Mouse (Mus musculus) hindbrain, postnatal 0 days (tissue): ENCODE results near the gene Lemd2. TPM values are rescaled to one million over a fixed set of nuclear protein-coding genes. Genes with fewer than 3 reads are reported as not detected.

Source experiments
- ATAC-seq: fragments of 200-750 bp; cut with Nextera tagmentation; 2 replicates; pipeline ENCODE4 v1.8.0; 2017; ENCODE audit warnings: mild to moderate bottlenecking, moderate TSS enrichment, moderate library complexity
- DNase-seq: peaks from one replicate; pipeline ENCODE4 v3.0.0-alpha.2; 2015; ENCODE audit warnings: low spot score
- H3K27ac ChIP-seq: fragments of 300-500 bp; sonication (generic); 2 replicates; pipeline ENCODE4 v1.5.1; 2014; ENCODE audit warnings: mild to moderate bottlenecking
- H3K27me3 ChIP-seq: fragments of 300-500 bp; sonication (generic); 2 replicates; pipeline ENCODE4 v1.6.1; 2014; ENCODE audit warnings: low read length, mixed read lengths; ENCODE audit not compliant: insufficient read depth
- H3K36me3 ChIP-seq: fragments of 300-500 bp; sonication (generic); 2 replicates; pipeline ENCODE4 v1.6.1; 2014; ENCODE audit warnings: low read length, mixed read lengths; ENCODE audit not compliant: insufficient read depth
- H3K4me1 ChIP-seq: fragments of 300-500 bp; sonication (generic); 2 replicates; pipeline ENCODE4 v1.6.1; 2014; ENCODE audit warnings: antibody characterized with exemption, low read length, mixed read lengths; ENCODE audit not compliant: insufficient read depth
- H3K4me2 ChIP-seq: fragments of 300-500 bp; sonication (generic); 2 replicates; pipeline ENCODE4 v1.6.1; 2014; ENCODE audit warnings: low read depth, mild to moderate bottlenecking, low read length, moderate library complexity, mixed read lengths
- H3K4me3 ChIP-seq: fragments of 300-500 bp; sonication (generic); 2 replicates; pipeline ENCODE4 v1.5.1; 2014; ENCODE audit warnings: low read length
- H3K9ac ChIP-seq: fragments of 300-500 bp; sonication (generic); replicated peaks from 2 replicates; pipeline ENCODE4 v1.6.1; 2014; ENCODE audit warnings: mild to moderate bottlenecking, low read length, moderate library complexity, mixed read lengths
- H3K9me3 ChIP-seq: fragments of 300-500 bp; sonication (generic); 2 replicates; pipeline ENCODE4 v1.6.1; 2016; ENCODE audit warnings: low read length, mixed read lengths
- CTCF ChIP-seq: IDR thresholded peaks from 2 replicates; pipeline ENCODE4 v1.5.1; 2016; ENCODE audit warnings: antibody characterized with exemption, control low read depth, low read depth
- WGBS: fragments of 180-500 bp; shearing (Covaris S2); extraction: QIAGEN DNeasy Blood & Tissue Kit; methylation state at CpG from one replicate; pipeline ENCODE4 v1.1.7; 2014; 5-methylcytosine and 5-hydroxymethylcytosine counted together
- polyA plus RNA-seq: library from polyadenylated mRNA; unstranded; fragments of >200 nt; fragmentation: Nextera tagmentation; extraction: Ambion mirVana; gene quantifications from 2 replicates; pipeline ENCODE4 v1.2.1, GENCODE M21; 2015
- total RNA-seq: library from RNA; depleted of rRNA; stranded (reverse); fragments of >200 nt; gene quantifications from 2 replicates; pipeline ENCODE4 v1.2.3, GENCODE M21; 2014

Gene Lemd2
- total and polyA plus RNA-seq, 2 experiments from 2014 or later, result 18.4 to 112 TPM

GRCm38 (mm10) chr17:27175196-27175874 lies 28.9 kb downstream of the Lemd2 start:
- 0 out of 2 replicates have a peak, but pooled peaks cover 7% of the 10 kb centered on the region for H3K4me1 ChIP-seq
- no peak overlapping the region for H3K4me3 ChIP-seq
- H3K36me3 ChIP-seq, result no peaks in the 10 kb centered on the region
- DNase-seq (peak; percentile 52), ATAC-seq (peak; percentile 50; the same call in 1 of the 2 replicates)
- no peak overlapping the region for H3K9ac ChIP-seq
- 29% methylated on average over 14 of the region's 14 CpGs for WGBS
- TF ChIP-seq CTCF, result no peak
- no peak overlapping the region for H3K4me2 ChIP-seq
- H3K27ac ChIP-seq, result no peak overlapping the region
- H3K27me3 ChIP-seq, result no peaks in the 10 kb centered on the region
- no peaks in the 10 kb centered on the region for H3K9me3 ChIP-seq

GRCm38 (mm10) chr17:27173715-27174114 lies 30.6 kb downstream of the Lemd2 start:
- H3K4me3 ChIP-seq, result no peak overlapping the region
- TF ChIP-seq CTCF, result no peak
- 0 out of 2 replicates have a peak, but pooled peaks cover 7% of the 10 kb centered on the region for H3K4me1 ChIP-seq
- H3K27ac ChIP-seq, result no peak overlapping the region
- H3K27me3 ChIP-seq, result no peaks in the 10 kb centered on the region
- no peaks in the 10 kb centered on the region for H3K9me3 ChIP-seq
- H3K4me2 ChIP-seq, result no peak overlapping the region
- ATAC-seq (no peak), DNase-seq (no peak)
- H3K9ac ChIP-seq, result no peak overlapping the region
- WGBS, result 54% methylated on average over 3 of the region's 3 CpGs
- no peaks in the 10 kb centered on the region for H3K36me3 ChIP-seq

GRCm38 (mm10) chr17:27172459-27172858 lies 31.8 kb downstream of the Lemd2 start:
- H3K9ac ChIP-seq, result no peak overlapping the region

GRCm38 (mm10) chr17:27171121-27171520 lies 33.1 kb downstream of the Lemd2 start:
- no peak for TF ChIP-seq CTCF
- no peak overlapping the region for H3K4me3 ChIP-seq
- H3K36me3 ChIP-seq, result no peaks in the 10 kb centered on the region
- no peak overlapping the region for H3K9ac ChIP-seq
- no peak for ATAC-seq
- no peak overlapping the region for H3K4me2 ChIP-seq
- DNase-seq, result no peak
- 0 out of 2 replicates have a peak, but pooled peaks cover 6% of the 10 kb centered on the region for H3K4me1 ChIP-seq
- no peaks in the 10 kb centered on the region for H3K9me3 ChIP-seq
- H3K27ac ChIP-seq, result no peak overlapping the region
- 77% methylated on average over 5 of the region's 5 CpGs for WGBS
- no peaks in the 10 kb centered on the region for H3K27me3 ChIP-seq

More at GRCm38 (mm10) chr17:27172459-27172858, 31.8 kb downstream of the Lemd2 start:
- H3K27me3 ChIP-seq, result no peaks in the 10 kb centered on the region
- H3K4me2 ChIP-seq, result no peak overlapping the region
- H3K27ac ChIP-seq, result no peak overlapping the region
- no peak for TF ChIP-seq CTCF
- no peaks in the 10 kb centered on the region for H3K36me3 ChIP-seq
- ATAC-seq (no peak), DNase-seq (no peak)
- no peaks in the 10 kb centered on the region for H3K9me3 ChIP-seq
- no peak overlapping the region for H3K4me3 ChIP-seq
- H3K4me1 ChIP-seq, result 0 out of 2 replicates have a peak, but pooled peaks cover 7% of the 10 kb centered on the region
- WGBS, result 75% methylated on average over 9 of the region's 9 CpGs

- H3K36me3 ChIP-seq, result no peaks in the 10 kb centered on the region
- no peaks in the 10 kb centered on the region for H3K9me3 ChIP-seq
- no peaks in the 10 kb centered on the region for H3K27me3 ChIP-seq
- no peak for TF ChIP-seq CTCF
- DNase-seq, result no peak
- H3K4me2 ChIP-seq, result no peak overlapping the region
- no peak overlapping the region for H3K4me3 ChIP-seq
- 72% methylated on average over 11 of the region's 11 CpGs for WGBS
- no peak overlapping the region for H3K9ac ChIP-seq
- H3K27ac ChIP-seq, result no peak overlapping the region
- ATAC-seq, result no peak
- H3K4me1 ChIP-seq, result no peaks in the 10 kb centered on the region
These were observed 34.1 kb downstream of the Lemd2 start for GRCm38 (mm10) chr17:27169952-27170695.

- no peaks in the 10 kb centered on the region for H3K36me3 ChIP-seq
- no peak overlapping the region for H3K27ac ChIP-seq
- no peak overlapping the region for H3K4me2 ChIP-seq
- ATAC-seq, result no peak
- DNase-seq, result no peak
- no peaks in the 10 kb centered on the region for H3K4me1 ChIP-seq
- H3K9ac ChIP-seq, result no peak overlapping the region
- H3K27me3 ChIP-seq, result no peaks in the 10 kb centered on the region
- H3K4me3 ChIP-seq, result no peak overlapping the region
- H3K9me3 ChIP-seq, result no peaks in the 10 kb centered on the region
- TF ChIP-seq CTCF, result no peak
- WGBS, result 96% methylated on average over 4 of the region's 4 CpGs
These were observed 35.7 kb downstream of the Lemd2 start for GRCm38 (mm10) chr17:27168569-27168968.
